Mouse (Mus musculus) heart, postnatal 36 days (tissue): ENCODE results near the gene Gm5901. TPM values are rescaled to one million over a fixed set of nuclear protein-coding genes. Genes with fewer than 3 reads are reported as not detected.

ENCODE experiments used
- DNase-seq, 2 experiments: peaks; one replicate each; pipeline ENCODE4 v3.0.0; 2021 to 2022
- intact Hi-C: fragments of 180-260 bp; cut with DNase I; formaldehyde crosslinking; loops from one replicate; pipeline ENCODE4 v1.15.1; 2025
- total RNA-seq, 2 experiments: library from RNA; stranded (reverse); gene quantifications; 2 replicates each; pipeline ENCODE4 v1.2.3; 2021

Gm5901 gene
- total RNA-seq, 2 experiments from 2014 or later = not detected

DNA sequence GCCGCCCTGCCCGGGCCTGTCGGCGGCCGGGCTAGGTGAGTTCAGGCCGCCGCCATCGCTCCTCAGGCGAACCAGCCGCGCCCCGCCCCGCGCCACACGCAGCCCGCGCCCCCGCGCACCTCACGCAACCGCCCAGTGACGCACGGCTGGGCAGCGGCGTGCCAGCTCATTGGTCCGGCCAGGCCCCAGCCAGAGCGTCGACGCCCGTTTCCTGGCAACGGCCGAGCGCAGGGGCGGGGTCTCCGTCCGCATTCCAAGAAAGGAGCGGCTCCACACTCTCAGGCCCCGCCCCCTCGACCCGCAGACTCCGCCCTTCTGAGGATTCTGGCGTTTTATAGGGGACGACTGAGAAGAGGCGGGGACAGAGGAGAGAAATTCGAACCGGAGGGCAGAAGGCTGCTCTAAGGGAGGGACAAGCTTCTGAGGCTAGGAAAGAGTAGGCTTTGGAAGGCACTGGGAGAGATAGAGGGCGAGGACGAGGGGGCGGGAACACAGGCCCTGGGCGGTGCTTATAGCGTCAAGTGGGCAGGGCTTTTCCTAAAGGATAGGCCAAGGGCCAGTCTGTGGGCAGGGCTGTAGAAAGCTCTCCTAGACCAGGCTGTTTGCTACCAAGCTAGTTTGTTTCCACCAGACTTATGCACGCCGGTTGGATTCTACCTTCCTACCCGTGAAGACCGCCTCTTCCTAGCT, 25.2 kb downstream of the Gm5901 start, which contains the start of gene Fam160a2:
Fam160a2 (minus strand) TSS at position 120 of the 690 bp plus-strand sequence.
- peak; percentile 99 for DNase-seq
- intact Hi-C loops = loop anchor here (5.0 to 10.0 kb wide), 3 partner anchors 173 to 415 kb away; partner anchors contain the start of genes Mrpl17 and Trim3

DNA sequence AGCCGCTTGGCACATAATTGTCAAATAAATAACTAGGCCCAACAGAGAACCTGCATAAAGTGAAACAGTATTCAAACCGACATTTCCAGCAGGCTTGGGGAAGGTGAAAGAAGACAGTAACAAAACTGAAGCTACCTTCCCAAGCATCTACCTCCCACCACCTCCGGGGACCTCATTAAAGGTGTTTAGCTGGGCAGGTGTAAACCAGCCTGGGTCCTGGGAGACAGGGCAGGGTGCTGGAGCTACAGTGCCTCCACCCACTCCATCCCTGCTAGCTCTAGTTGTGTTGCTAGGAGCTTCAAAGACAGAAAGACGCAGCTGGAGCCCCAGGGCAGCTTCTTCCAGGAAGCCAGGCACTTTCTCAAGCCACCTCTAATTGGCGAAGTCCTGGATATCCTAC, 29.4 kb downstream of the Gm5901 start, which contains the start of gene Cnga4:
Cnga4 (plus strand) TSS at position 301 of the 400 bp plus-strand sequence.
- intact Hi-C loops = no loop called here
- DNase-seq = no peak

DNA sequence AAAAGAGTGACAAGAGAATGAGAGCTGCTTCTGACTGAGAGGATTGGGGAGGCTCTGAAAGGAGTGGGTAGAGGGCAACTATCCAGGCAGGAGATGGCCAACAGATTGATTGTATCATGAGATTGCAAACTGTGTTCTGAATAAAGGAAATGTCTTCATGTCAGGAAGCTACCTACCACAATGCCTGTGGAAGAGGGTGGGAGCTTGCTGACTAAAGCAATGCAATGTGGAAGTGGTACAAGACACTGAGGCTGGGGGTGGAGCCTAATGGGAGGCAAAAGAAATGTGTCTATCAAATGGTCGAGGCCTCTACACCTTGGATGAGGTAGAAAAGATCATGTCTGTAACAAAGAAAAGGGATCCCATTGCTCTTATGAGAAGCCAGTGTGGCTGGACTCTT, 31.5 kb downstream of the Gm5901 start:
- intact Hi-C loops = no loop called here
- no peak for DNase-seq

DNA sequence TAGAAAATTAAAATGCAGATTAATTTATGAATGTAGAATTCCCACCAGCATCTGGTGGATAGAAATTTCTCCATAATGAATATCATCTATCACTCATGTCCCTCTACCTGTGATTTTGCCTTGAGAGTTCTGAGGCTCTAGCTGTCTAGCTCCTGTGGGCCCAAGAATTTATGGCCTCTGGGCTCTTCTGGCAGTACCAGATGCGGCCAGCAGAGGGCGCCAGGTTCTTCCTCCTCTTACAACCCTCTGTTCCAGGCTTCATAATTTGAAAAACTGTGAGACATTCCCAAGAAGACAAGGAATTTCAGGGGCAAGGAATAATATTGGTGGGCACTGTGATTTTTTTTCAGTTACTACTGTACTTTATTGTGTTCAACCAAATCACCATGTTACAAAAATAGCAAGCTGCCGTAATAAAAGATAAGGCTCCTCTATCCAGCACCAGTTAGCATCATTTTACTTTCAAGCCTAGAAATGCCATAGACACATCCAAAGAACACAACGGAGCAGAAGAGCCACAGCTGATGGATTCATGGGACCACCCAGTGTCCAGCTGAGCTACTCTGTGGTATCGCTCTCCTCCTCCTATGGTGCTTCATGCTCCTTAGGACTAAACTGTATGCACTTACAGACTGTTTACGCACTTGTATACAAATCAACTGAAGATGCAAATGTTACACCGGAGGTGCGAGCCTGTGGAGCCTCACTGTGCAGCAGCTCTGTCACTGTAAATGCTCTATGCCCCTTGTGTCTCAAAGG, 37.2 kb downstream of the Gm5901 start:
- DNase-seq = peak; percentile 78 to 90
- intact Hi-C loops = loop anchor here (2.0 to 5.0 kb wide), 2 partner anchors 67 to 240 kb away; no protein-coding TSS in a partner anchor

DNA sequence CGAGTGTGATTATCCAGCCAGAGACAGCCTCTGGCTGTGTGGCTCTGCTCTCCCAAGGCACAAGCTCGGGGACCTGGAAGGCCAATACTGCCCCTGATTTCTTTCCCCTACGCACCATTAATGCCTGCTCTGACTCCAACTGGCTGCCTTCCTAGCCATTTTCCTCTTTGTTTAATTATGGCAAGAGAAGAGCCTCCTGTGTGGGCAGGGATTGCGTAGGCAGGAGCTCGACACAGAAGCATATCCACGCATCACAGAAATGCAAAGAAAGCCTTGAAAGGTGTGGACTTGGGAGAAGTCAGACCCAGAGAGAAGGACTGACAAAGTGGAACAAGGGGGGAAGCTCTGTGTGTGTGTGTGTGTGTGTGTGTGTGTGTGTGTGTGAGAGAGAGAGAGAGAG, 39.5 kb downstream of the Gm5901 start:
- DNase-seq = no peak
- intact Hi-C loops = loop anchor here (5.0 kb wide), 1 partner anchor 242 kb away; no protein-coding TSS in a partner anchor

DNA sequence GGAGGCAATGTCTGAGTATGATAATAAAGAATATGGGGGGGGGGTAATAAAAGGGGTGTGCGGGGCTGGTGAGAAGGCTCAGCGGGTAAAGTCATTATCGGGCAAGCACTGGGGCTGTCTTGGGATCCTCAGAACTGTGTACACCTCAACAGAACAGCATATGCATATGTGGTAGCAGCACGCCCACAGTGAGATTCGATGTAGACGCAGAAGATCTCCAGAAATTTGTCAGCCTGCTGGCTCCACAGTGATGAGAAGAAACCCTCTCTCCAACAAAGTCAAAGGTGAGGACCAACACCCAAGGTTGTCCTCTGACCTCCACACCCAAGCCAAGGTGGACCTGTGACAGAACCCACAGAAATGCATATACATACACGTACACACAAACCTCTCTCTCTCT, 41.7 kb downstream of the Gm5901 start:
- no peak for DNase-seq
- intact Hi-C loops = no loop called here

DNA sequence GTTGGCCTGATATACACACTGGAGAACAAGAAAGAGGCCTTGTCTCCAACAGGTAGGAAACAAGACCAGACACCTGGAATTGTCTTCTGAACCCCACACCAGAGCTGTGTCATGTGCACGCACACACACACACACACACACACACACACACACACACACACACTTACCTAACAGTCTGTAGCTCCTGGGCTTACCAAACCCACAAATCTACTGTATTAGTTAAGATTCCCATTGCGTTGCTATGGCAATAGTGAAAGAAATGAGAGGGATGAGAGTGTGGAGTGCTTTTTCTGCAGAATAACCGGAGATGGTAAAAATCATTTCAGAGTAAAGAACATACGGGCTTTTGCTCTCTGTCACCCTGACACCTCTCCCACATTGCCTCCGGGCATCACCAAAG, 43.3 kb downstream of the Gm5901 start:
- intact Hi-C loops = no loop called here

DNA sequence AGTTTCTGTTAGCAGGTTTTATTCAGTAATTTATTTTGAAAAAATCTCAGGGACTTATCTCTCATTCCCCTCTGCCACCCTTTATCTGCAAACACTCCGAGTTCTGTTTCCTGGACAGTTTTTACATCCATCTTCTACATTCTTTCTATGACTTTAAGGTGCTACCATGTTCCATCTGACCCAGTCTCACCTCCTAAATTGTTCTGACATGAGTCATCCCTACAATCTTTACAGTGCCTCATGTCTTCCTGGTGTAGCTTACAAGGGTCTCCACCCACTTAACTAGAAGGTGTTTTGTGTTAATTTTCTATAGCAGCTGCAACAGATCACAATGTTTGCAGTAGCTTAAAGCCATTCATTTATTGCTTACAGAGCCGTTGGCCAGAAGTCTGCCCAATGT, 46.1 kb downstream of the Gm5901 start:
- DNase-seq = no peak
- intact Hi-C loops = no loop called here

More for the DNA sequence above, 43.3 kb downstream of the Gm5901 start:
- DNase-seq = no peak

DNA sequence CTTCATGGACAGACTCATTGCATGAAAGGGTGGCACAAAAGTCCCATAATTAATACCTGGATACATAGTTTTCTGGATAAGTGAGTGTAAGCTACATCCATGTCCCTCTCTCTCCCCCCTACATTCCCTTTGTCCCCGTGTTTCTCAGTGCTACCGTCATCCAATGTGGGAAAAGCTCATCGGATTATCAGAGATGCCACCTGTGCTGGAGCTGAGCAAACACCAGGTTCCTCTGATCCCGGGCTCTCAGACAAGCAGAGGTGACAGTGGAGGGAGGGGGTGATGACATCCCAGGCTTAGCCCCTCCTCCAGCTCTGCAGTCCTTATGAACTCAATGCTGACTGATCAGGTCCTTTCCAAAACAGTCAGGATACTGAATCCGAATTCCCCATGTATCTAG, 49.5 kb downstream of the Gm5901 start:
- no peak for DNase-seq
- intact Hi-C loops = no loop called here

DNA sequence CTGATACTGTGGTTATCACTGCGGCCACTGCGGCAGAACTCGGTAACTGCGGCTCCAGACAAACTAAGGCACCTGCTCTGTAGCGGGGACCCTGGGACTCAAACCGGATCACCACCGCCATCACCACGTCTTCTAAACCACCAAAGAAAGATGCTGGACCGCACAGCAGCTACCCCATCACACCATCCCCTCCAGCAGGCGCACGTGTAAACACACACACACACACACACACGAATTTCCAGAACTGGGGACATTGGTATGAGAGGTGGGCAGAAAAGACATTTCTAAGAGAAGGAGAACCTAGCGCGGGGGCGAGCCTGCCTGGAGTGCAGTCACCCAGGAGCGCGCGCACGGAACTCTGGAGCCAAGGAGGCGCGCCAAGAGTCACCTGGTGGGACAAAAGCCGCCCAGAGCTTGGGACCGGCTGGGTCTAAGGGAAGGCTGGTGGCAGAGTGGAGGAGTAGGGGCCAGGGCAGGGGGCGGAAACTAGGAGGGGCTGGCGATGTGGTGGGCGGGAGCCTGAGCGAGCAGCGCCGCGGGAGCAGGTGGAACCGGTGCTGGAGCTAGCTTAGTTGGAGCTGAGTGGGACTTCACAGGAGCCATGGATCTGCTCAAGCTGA, 50.7 kb downstream of the Gm5901 start, which contains the start of gene Cckbr:
Cckbr (plus strand) TSS at position 308 of the 620 bp plus-strand sequence.
- DNase-seq = no peak
- intact Hi-C loops = no loop called here

DNA sequence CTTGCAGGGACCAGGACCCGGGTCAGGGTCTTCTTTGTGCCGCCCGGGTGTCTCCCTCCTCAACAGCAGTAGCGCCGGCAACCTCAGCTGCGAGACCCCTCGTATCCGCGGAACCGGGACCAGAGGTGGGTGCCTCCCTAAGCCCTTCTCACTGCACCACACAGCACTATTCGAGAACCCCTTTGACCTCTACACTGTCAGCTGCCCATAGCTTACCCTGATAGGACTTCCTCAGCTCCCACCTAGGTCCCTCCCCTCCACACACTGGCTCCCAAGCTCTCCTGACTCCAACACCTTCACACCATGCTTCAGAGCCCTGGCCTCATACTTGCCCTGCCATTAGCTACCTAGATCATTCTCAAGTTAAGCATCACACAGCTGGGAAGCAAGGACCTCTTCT, 51.2 kb downstream of the Gm5901 start:
- intact Hi-C loops = no loop called here
- DNase-seq = no peak

Other genes starting within 250 kb of the Gm5901 start
- not detected for gene Olfr683, start 228.0 kb upstream of the Gm5901 start, total RNA-seq
- gene Olfr684, start 211.4 kb upstream of the Gm5901 start, total RNA-seq = not detected
- not detected for gene Olfr685, start 189.0 kb upstream of the Gm5901 start, total RNA-seq
- gene Olfr686, start 167.6 kb upstream of the Gm5901 start, total RNA-seq = not detected
- not detected for gene Olfr688, start 86.9 kb upstream of the Gm5901 start, total RNA-seq
- not detected for gene Olfr689, start 63.9 kb upstream of the Gm5901 start, total RNA-seq
- gene Olfr690, start 40.9 kb upstream of the Gm5901 start, total RNA-seq = not detected
- gene Olfr691, start 32.8 kb upstream of the Gm5901 start, total RNA-seq = under 1 TPM in 1 of 2 experiments, not detected in 1; 0.11 TPM
- gene Olfr692, start 6.8 kb upstream of the Gm5901 start, total RNA-seq = not detected
- gene Fam160a2, start 25.0 kb downstream of the Gm5901 start, total RNA-seq = 10 to 100 TPM; 18.1 to 19.0 TPM
- gene Cnga4, start 29.5 kb downstream of the Gm5901 start, total RNA-seq = not detected
- not detected for gene Cckbr, start 50.7 kb downstream of the Gm5901 start, total RNA-seq
- gene Cavin3, start 107.3 kb downstream of the Gm5901 start, total RNA-seq = 10 to 100 TPM; 19.9 to 22.4 TPM
- gene Smpd1, start 179.3 kb downstream of the Gm5901 start, total RNA-seq = 100 to 1,000 TPM; 156 to 163 TPM
- 100 to 1,000 TPM; 116 TPM for gene Apbb1, start 206.6 kb downstream of the Gm5901 start, total RNA-seq
- not detected for gene Hpx, start 225.1 kb downstream of the Gm5901 start, total RNA-seq